Mouse (Mus musculus) gastrocnemius, adult 2 months (tissue): ENCODE data around the gene Setd7. TPM values are rescaled to one million over a fixed set of nuclear protein-coding genes. Genes with fewer than 3 reads are reported as not detected.
"Not testable (repeated sequence)": the region's sequence is repeated elsewhere in the genome, so short reads cannot be mapped to it uniquely, and the experiment has no call there.

Experiments used
- DNase-seq: peaks from one replicate; pipeline ENCODE4 v3.0.0; 2022
- H3K27ac ChIP-seq: fragments of 200-600 bp; 2 replicates; pipeline ENCODE4 v1.8.1; 2022; ENCODE audit warnings: mild to moderate bottlenecking
- H3K4me3 ChIP-seq: fragments of 200-600 bp; 2 replicates; pipeline ENCODE4 v1.8.1; 2022; ENCODE audit warnings: mild to moderate bottlenecking, moderate library complexity
- CTCF ChIP-seq: fragments of 200-600 bp; IDR thresholded peaks from 2 replicates; pipeline ENCODE4 v1.8.1; 2022; ENCODE audit warnings: antibody characterized with exemption, mild to moderate bottlenecking, moderate library complexity
- intact Hi-C: fragments of 180-260 bp; cut with DNase I; formaldehyde crosslinking; loops from one replicate; pipeline ENCODE4 v1.15.1; 2025
- long read RNA-seq, 2 experiments: library from polyadenylated mRNA; stranded (forward); transcript quantifications; one replicate each; pipeline ENCODE4 v2.0.0; 2021
- total RNA-seq, 2 experiments: library from RNA; stranded (reverse); gene quantifications; 2 replicates each; pipeline ENCODE4 v1.2.3; 2021

The Setd7 gene
- total RNA-seq: 100 to 1,000 TPM; 148 to 167 TPM
- long read RNA-seq, experiment 1, full-length matches to known transcripts: 2 of 15 reads
- long read RNA-seq, experiment 1, partial matches to known transcripts: 2 of 15 reads
- long read RNA-seq, experiment 1, other reads (novel, unspliced or antisense): 11 of 15 reads
- long read RNA-seq, experiment 2, full-length matches to known transcripts: 4 of 34 reads
- long read RNA-seq, experiment 2, partial matches to known transcripts: 2 of 34 reads
- long read RNA-seq, experiment 2, other reads (novel, unspliced or antisense): 28 of 34 reads

- intact Hi-C loops: loop anchor here (5.0 kb wide), 2 partner anchors 48 to 87 kb away; no protein-coding TSS in a partner anchor
- Histone ChIP-seq H3K4me3 (peak within 1 kb of the TSS; percentile 84), H3K27ac (peak within 1 kb of the TSS; percentile 99)
- peak; percentile 89 for DNase-seq
- TF ChIP-seq CTCF: peak; percentile 15; the same call in 1 of the 2 replicates
Observed at GRCm38 (mm10) chr3:51560511-51561108, at the start of gene Setd7. Gene Setd7, minus strand, starts transcription at chr3:51560879.

GRCm38 (mm10) chr3:51604489-51604888 is 43.8 kb upstream of the Setd7 start:
- DNase-seq: no peak
- no peak for TF ChIP-seq CTCF
- Histone ChIP-seq H3K27ac (no peak overlapping the region), H3K4me3 (no peak overlapping the region)
- intact Hi-C loops: no loop called here

GRCm38 (mm10) chr3:51603705-51604291 is 43.1 kb upstream of the Setd7 start:
- TF ChIP-seq CTCF: no peak
- no peak overlapping the region for H3K4me3 ChIP-seq
- DNase-seq: no peak
- H3K27ac ChIP-seq: no peak overlapping the region
- intact Hi-C loops: no loop called here

GRCm38 (mm10) chr3:51601461-51601860 is 40.8 kb upstream of the Setd7 start:
- TF ChIP-seq CTCF: no peak
- Histone ChIP-seq H3K4me3 (no peak overlapping the region), H3K27ac (no peak overlapping the region)
- DNase-seq: no peak
- intact Hi-C loops: no loop called here

- H3K4me3 ChIP-seq: no peak overlapping the region
- no peak for DNase-seq
- no peak for TF ChIP-seq CTCF
- intact Hi-C loops: no loop called here
- no peak overlapping the region for H3K27ac ChIP-seq
Observed at GRCm38 (mm10) chr3:51600728-51601127, 40.0 kb upstream of the Setd7 start.

- Histone ChIP-seq H3K4me3 (no peak overlapping the region), H3K27ac (no peak overlapping the region)
- intact Hi-C loops: no loop called here
- no peak for DNase-seq
- no peak for TF ChIP-seq CTCF
Observed at GRCm38 (mm10) chr3:51599057-51599630, 38.5 kb upstream of the Setd7 start.

- peak; percentile 28 for DNase-seq
- no peak overlapping the region for H3K4me3 ChIP-seq
- TF ChIP-seq CTCF: no peak
- intact Hi-C loops: no loop called here
- no peak overlapping the region for H3K27ac ChIP-seq
Observed at GRCm38 (mm10) chr3:51596538-51596937, 35.9 kb upstream of the Setd7 start.

GRCm38 (mm10) chr3:51593506-51593905 is 32.8 kb upstream of the Setd7 start:
- H3K4me3 ChIP-seq: no peak overlapping the region
- no peak for DNase-seq
- intact Hi-C loops: no loop called here
- TF ChIP-seq CTCF: no peak
- no peak overlapping the region for H3K27ac ChIP-seq

- intact Hi-C loops: no loop called here
- no peak for TF ChIP-seq CTCF
- Histone ChIP-seq H3K4me3 (no peak overlapping the region), H3K27ac (no peak overlapping the region)
- no peak for DNase-seq
Observed at GRCm38 (mm10) chr3:51591591-51591990, 30.9 kb upstream of the Setd7 start.

- H3K4me3 ChIP-seq: no peak overlapping the region
- no peak overlapping the region for H3K27ac ChIP-seq
- intact Hi-C loops: no loop called here
- no peak for TF ChIP-seq CTCF
- DNase-seq: no peak
Observed at GRCm38 (mm10) chr3:51590207-51590892, 29.7 kb upstream of the Setd7 start.

GRCm38 (mm10) chr3:51587697-51588262 is 27.1 kb upstream of the Setd7 start:
- H3K27ac ChIP-seq: no peak overlapping the region
- no peak overlapping the region for H3K4me3 ChIP-seq
- DNase-seq: no peak
- no peak for TF ChIP-seq CTCF
- intact Hi-C loops: no loop called here

GRCm38 (mm10) chr3:51583574-51584391 is 23.1 kb upstream of the Setd7 start:
- peak; percentile 82 for TF ChIP-seq CTCF
- intact Hi-C loops: loop anchor here (1.0 to 5.0 kb wide), 2 partner anchors 65 to 659 kb away; no protein-coding TSS in a partner anchor
- Histone ChIP-seq H3K4me3 (peak overlapping the region; percentile 34), H3K27ac (peak overlapping the region; percentile 35; the same call in 1 of the 2 replicates)
- peak; percentile 83 for DNase-seq

GRCm38 (mm10) chr3:51579243-51579642 is 18.6 kb upstream of the Setd7 start:
- DNase-seq, intact Hi-C loops, H3K4me3 ChIP-seq, H3K27ac ChIP-seq: not testable (repeated sequence)
